Mouse (Mus musculus): ENCODE data around the gene Fgfr2. TPM values are rescaled to one million over a fixed set of nuclear protein-coding genes. Genes with fewer than 3 reads are reported as not detected.

The Fgfr2 gene
- polyA plus RNA-seq, 1 experiment = 0.17 TPM

GRCm38 (mm10) chr7:131362615-131363300 lies 1760.4 kb downstream of the Fgfr2 start, which contains the start of gene 2310057M21Rik:
TSS of gene 2310057M21Rik (minus strand) at chr7:131362759.
- Histone ChIP-seq H3K4me2 (ENCODE audit: low read depth) (peak within 1 kb of the TSS; percentile 96), H3K79me2 (ENCODE audit: control insufficient read depth, insufficient read depth) (peaks cover 16% of the 10 kb centered on the region), H3K4me3 (peak within 1 kb of the TSS; percentile 70), H3K27me3 (ENCODE audit: control insufficient read depth, insufficient read depth, insufficient read length) (no peaks in the 10 kb centered on the region), H3ac (ENCODE audit: control insufficient read depth, insufficient read length) (peak within 1 kb of the TSS; percentile 57), H3K36me3 (ENCODE audit: control insufficient read depth, insufficient read depth) (peaks cover 5% of the 10 kb centered on the region)
- TF ChIP-seq MYOG (IDR thresholded peaks at IDR 0.05; ENCODE audit: control insufficient read depth in 1 of 3, insufficient read depth in 1 of 3, insufficient read length in 2 of 3, low read depth in 2 of 3) = peak in 2 of 3 experiments; percentile 29 to 45
- peak in 1 of 3 experiments; percentile 41 for TF ChIP-seq MYOD1 (IDR thresholded peaks at IDR 0.05; ENCODE audit: control insufficient read depth in 1 of 3, insufficient read length in 2 of 3, low read depth in 2 of 3)
- no peak for TF ChIP-seq MAX (IDR thresholded peaks at IDR 0.05; ENCODE audit: low read depth)
- TF ChIP-seq CEBPB (IDR thresholded peaks at IDR 0.05; ENCODE audit: insufficient read depth, poor library complexity, severe bottlenecking) = no peak
- no peak for TF ChIP-seq USF1 (IDR thresholded peaks at IDR 0.05; ENCODE audit: low read depth)
- TF ChIP-seq REST (IDR thresholded peaks at IDR 0.05; ENCODE audit: insufficient read depth, insufficient read length) = no peak
- peak; percentile 73 for TF ChIP-seq POLR2AphosphoS2 (IDR thresholded peaks at IDR 0.05; ENCODE audit: insufficient read length, low read depth)
- TF ChIP-seq POLR2A (IDR thresholded peaks at IDR 0.05; ENCODE audit: insufficient read length, low read depth) = peak; percentile 72
- TF ChIP-seq E2F4 (IDR thresholded peaks at IDR 0.05; ENCODE audit: insufficient read depth) = peak; percentile 67
- no peak for TF ChIP-seq SRF (IDR thresholded peaks at IDR 0.05; ENCODE audit: control insufficient read depth, insufficient read length, low read depth)
- TF ChIP-seq TCF12 (IDR thresholded peaks at IDR 0.05; ENCODE audit: insufficient read depth, poor library complexity, severe bottlenecking) = no peak
- TF ChIP-seq TCF3 (IDR thresholded peaks at IDR 0.05; ENCODE audit: insufficient read length, low read depth) = no peak

- peaks cover 5% of the 10 kb centered on the region for H3K36me3 ChIP-seq (ENCODE audit: control insufficient read depth, insufficient read depth)
- peaks cover 16% of the 10 kb centered on the region for H3K79me2 ChIP-seq (ENCODE audit: control insufficient read depth, insufficient read depth)
- peak overlapping the region; percentile 57 for H3ac ChIP-seq (ENCODE audit: control insufficient read depth, insufficient read length)
- H3K4me2 ChIP-seq (ENCODE audit: low read depth) = peak overlapping the region; percentile 87
- H3K27me3 ChIP-seq (ENCODE audit: control insufficient read depth, insufficient read depth, insufficient read length) = no peaks in the 10 kb centered on the region
- peak overlapping the region; percentile 70 for H3K4me3 ChIP-seq
- no peak for TF ChIP-seq REST (IDR thresholded peaks at IDR 0.05; ENCODE audit: insufficient read depth, insufficient read length)
- TF ChIP-seq MYOG (IDR thresholded peaks at IDR 0.05; ENCODE audit: control insufficient read depth in 1 of 3, insufficient read depth in 1 of 3, insufficient read length in 2 of 3, low read depth in 2 of 3) = no peak
- TF ChIP-seq POLR2A (IDR thresholded peaks at IDR 0.05; ENCODE audit: insufficient read length, low read depth) = no peak
- no peak for TF ChIP-seq USF1 (IDR thresholded peaks at IDR 0.05; ENCODE audit: low read depth)
- no peak for TF ChIP-seq POLR2AphosphoS2 (IDR thresholded peaks at IDR 0.05; ENCODE audit: insufficient read length, low read depth)
- TF ChIP-seq TCF12 (IDR thresholded peaks at IDR 0.05; ENCODE audit: insufficient read depth, poor library complexity, severe bottlenecking) = no peak
- TF ChIP-seq SRF (IDR thresholded peaks at IDR 0.05; ENCODE audit: control insufficient read depth, insufficient read length, low read depth) = no peak
- no peak for TF ChIP-seq E2F4 (IDR thresholded peaks at IDR 0.05; ENCODE audit: insufficient read depth)
- no peak for TF ChIP-seq TCF3 (IDR thresholded peaks at IDR 0.05; ENCODE audit: insufficient read length, low read depth)
- no peak for TF ChIP-seq CEBPB (IDR thresholded peaks at IDR 0.05; ENCODE audit: insufficient read depth, poor library complexity, severe bottlenecking)
- TF ChIP-seq MAX (IDR thresholded peaks at IDR 0.05; ENCODE audit: low read depth) = no peak
- TF ChIP-seq MYOD1 (IDR thresholded peaks at IDR 0.05; ENCODE audit: control insufficient read depth in 1 of 3, insufficient read length in 2 of 3, low read depth in 2 of 3) = no peak
Measured at GRCm38 (mm10) chr7:131362269-131362614, 1760.9 kb downstream of the Fgfr2 start.

- no peak overlapping the region for H3K4me2 ChIP-seq (ENCODE audit: low read depth)
- no peak overlapping the region for H3K4me3 ChIP-seq
- peaks cover 21% of the 10 kb centered on the region for H3K36me3 ChIP-seq (ENCODE audit: control insufficient read depth, insufficient read depth)
- no peak overlapping the region for H3ac ChIP-seq (ENCODE audit: control insufficient read depth, insufficient read length)
- H3K27me3 ChIP-seq (ENCODE audit: control insufficient read depth, insufficient read depth, insufficient read length) = no peaks in the 10 kb centered on the region
- H3K79me2 ChIP-seq (ENCODE audit: control insufficient read depth, insufficient read depth) = peaks cover 6% of the 10 kb centered on the region
- TF ChIP-seq MAX (IDR thresholded peaks at IDR 0.05; ENCODE audit: low read depth) (no peak), POLR2A (IDR thresholded peaks at IDR 0.05; ENCODE audit: insufficient read length, low read depth) (no peak), E2F4 (IDR thresholded peaks at IDR 0.05; ENCODE audit: insufficient read depth) (no peak), MYOG (IDR thresholded peaks at IDR 0.05; ENCODE audit: control insufficient read depth in 1 of 3, insufficient read depth in 1 of 3, insufficient read length in 2 of 3, low read depth in 2 of 3) (no peak), USF1 (IDR thresholded peaks at IDR 0.05; ENCODE audit: low read depth) (no peak), CEBPB (IDR thresholded peaks at IDR 0.05; ENCODE audit: insufficient read depth, poor library complexity, severe bottlenecking) (no peak), MYOD1 (IDR thresholded peaks at IDR 0.05; ENCODE audit: control insufficient read depth in 1 of 3, insufficient read length in 2 of 3, low read depth in 2 of 3) (no peak), TCF12 (IDR thresholded peaks at IDR 0.05; ENCODE audit: insufficient read depth, poor library complexity, severe bottlenecking) (no peak), POLR2AphosphoS2 (IDR thresholded peaks at IDR 0.05; ENCODE audit: insufficient read length, low read depth) (no peak), SRF (IDR thresholded peaks at IDR 0.05; ENCODE audit: control insufficient read depth, insufficient read length, low read depth) (no peak), TCF3 (IDR thresholded peaks at IDR 0.05; ENCODE audit: insufficient read length, low read depth) (no peak)
Measured at GRCm38 (mm10) chr7:131356105-131356504, 1767.0 kb downstream of the Fgfr2 start.

- TF ChIP-seq SRF (IDR thresholded peaks at IDR 0.05; ENCODE audit: control insufficient read depth, insufficient read length, low read depth) (no peak), POLR2A (IDR thresholded peaks at IDR 0.05; ENCODE audit: insufficient read length, low read depth) (no peak), MYOG (IDR thresholded peaks at IDR 0.05; ENCODE audit: control insufficient read depth in 1 of 3, insufficient read depth in 1 of 3, insufficient read length in 2 of 3, low read depth in 2 of 3) (no peak), MAX (IDR thresholded peaks at IDR 0.05; ENCODE audit: low read depth) (no peak), REST (IDR thresholded peaks at IDR 0.05; ENCODE audit: insufficient read depth, insufficient read length) (no peak), POLR2AphosphoS2 (IDR thresholded peaks at IDR 0.05; ENCODE audit: insufficient read length, low read depth) (no peak), CEBPB (IDR thresholded peaks at IDR 0.05; ENCODE audit: insufficient read depth, poor library complexity, severe bottlenecking) (no peak), E2F4 (IDR thresholded peaks at IDR 0.05; ENCODE audit: insufficient read depth) (no peak), MYOD1 (IDR thresholded peaks at IDR 0.05; ENCODE audit: control insufficient read depth in 1 of 3, insufficient read length in 2 of 3, low read depth in 2 of 3) (no peak), TCF3 (IDR thresholded peaks at IDR 0.05; ENCODE audit: insufficient read length, low read depth) (no peak), TCF12 (IDR thresholded peaks at IDR 0.05; ENCODE audit: insufficient read depth, poor library complexity, severe bottlenecking) (no peak), USF1 (IDR thresholded peaks at IDR 0.05; ENCODE audit: low read depth) (no peak)
- peaks cover 28% of the 10 kb centered on the region for H3K36me3 ChIP-seq (ENCODE audit: control insufficient read depth, insufficient read depth)
- H3K4me3 ChIP-seq = no peak overlapping the region
- H3K27me3 ChIP-seq (ENCODE audit: control insufficient read depth, insufficient read depth, insufficient read length) = no peaks in the 10 kb centered on the region
- no peaks in the 10 kb centered on the region for H3K79me2 ChIP-seq (ENCODE audit: control insufficient read depth, insufficient read depth)
- no peak overlapping the region for H3ac ChIP-seq (ENCODE audit: control insufficient read depth, insufficient read length)
- H3K4me2 ChIP-seq (ENCODE audit: low read depth) = no peak overlapping the region
Measured at GRCm38 (mm10) chr7:131345856-131346541, 1777.2 kb downstream of the Fgfr2 start.
